Mouse (Mus musculus): ENCODE results near the gene Nipsnap3a. TPM values are rescaled to one million over a fixed set of nuclear protein-coding genes. Genes with fewer than 3 reads are reported as not detected.

Nipsnap3a gene
- not detected in 2 replicates for polyA plus RNA-seq (2016; fragmentation: Nextera tagmentation; extraction: Ambion mirVana)

GRCm38 (mm10) chr4:52989248-52989647 lies at the start of gene Nipsnap3a:
TSS of gene Nipsnap3a (plus strand) at chr4:52989272.
- Histone ChIP-seq H3K27ac (peak within 1 kb of the TSS; percentile 59; the same call in 1 of the 2 replicates), H3K27me3 (ENCODE audit: poor library complexity, severe bottlenecking) (no peaks in the 10 kb centered on the region), H3K4me1 (peaks cover 5% of the 10 kb centered on the region; the same call in 1 of the 2 replicates), H3K4me3 (peak within 1 kb of the TSS; percentile 40), H3K9me3 (no peaks in the 10 kb centered on the region), H3K36me3 (replicated peaks) (no peaks in the 10 kb centered on the region)
- no peak for DNase-seq (ENCODE audit: extremely low spot score, low spot score)
- 37% methylated on average over 12 of the region's 12 CpGs for WGBS

GRCm38 (mm10) chr4:52946665-52947064 lies 42.4 kb upstream of the Nipsnap3a start:
- Histone ChIP-seq H3K4me1 (no peaks in the 10 kb centered on the region), H3K27me3 (ENCODE audit: poor library complexity, severe bottlenecking) (no peaks in the 10 kb centered on the region), H3K27ac (no peak overlapping the region), H3K36me3 (replicated peaks) (no peaks in the 10 kb centered on the region), H3K9me3 (no peaks in the 10 kb centered on the region), H3K4me3 (no peak overlapping the region)
- no peak for DNase-seq (ENCODE audit: extremely low spot score, low spot score)

- Histone ChIP-seq H3K9me3 (no peaks in the 10 kb centered on the region), H3K4me1 (no peaks in the 10 kb centered on the region), H3K27ac (no peak overlapping the region), H3K36me3 (replicated peaks) (no peaks in the 10 kb centered on the region), H3K27me3 (ENCODE audit: poor library complexity, severe bottlenecking) (no peaks in the 10 kb centered on the region), H3K4me3 (no peak overlapping the region)
- DNase-seq (ENCODE audit: extremely low spot score, low spot score): no peak
- WGBS: 90% methylated on average over 2 of the region's 2 CpGs
Observed at GRCm38 (mm10) chr4:52949005-52949404, 40.1 kb upstream of the Nipsnap3a start.

GRCm38 (mm10) chr4:52958693-52959092 lies 30.4 kb upstream of the Nipsnap3a start:
- Histone ChIP-seq H3K27ac (no peak overlapping the region), H3K4me3 (no peak overlapping the region), H3K27me3 (ENCODE audit: poor library complexity, severe bottlenecking) (no peaks in the 10 kb centered on the region), H3K4me1 (no peaks in the 10 kb centered on the region), H3K9me3 (no peaks in the 10 kb centered on the region), H3K36me3 (replicated peaks) (no peaks in the 10 kb centered on the region)
- WGBS: 50% methylated on average over 4 of the region's 4 CpGs
- peak; percentile 17 for DNase-seq (ENCODE audit: extremely low spot score, low spot score)

GRCm38 (mm10) chr4:52964247-52964646 lies 24.8 kb upstream of the Nipsnap3a start, which contains the start of gene Olfr270:
TSS of gene Olfr270 (plus strand) at chr4:52964547.
- DNase-seq (ENCODE audit: extremely low spot score, low spot score): no peak
- Histone ChIP-seq H3K36me3 (replicated peaks) (no peaks in the 10 kb centered on the region), H3K27me3 (ENCODE audit: poor library complexity, severe bottlenecking) (no peaks in the 10 kb centered on the region), H3K4me3 (no peak within 1 kb of the TSS), H3K9me3 (no peaks in the 10 kb centered on the region), H3K27ac (no peak within 1 kb of the TSS), H3K4me1 (no peaks in the 10 kb centered on the region)

GRCm38 (mm10) chr4:52985216-52985615 lies 3.9 kb upstream of the Nipsnap3a start:
- no peaks in the 10 kb centered on the region for H3K9me3 ChIP-seq
- no peak overlapping the region for H3K4me3 ChIP-seq
- WGBS: 71% methylated on average over 2 of the region's 2 CpGs
- no peaks in the 10 kb centered on the region for H3K36me3 ChIP-seq (replicated peaks)
- no peaks in the 10 kb centered on the region for H3K27me3 ChIP-seq (ENCODE audit: poor library complexity, severe bottlenecking)
- no peak overlapping the region for H3K27ac ChIP-seq
- H3K4me1 ChIP-seq: peaks cover 5% of the 10 kb centered on the region; the same call in 1 of the 2 replicates
- no peak for DNase-seq (ENCODE audit: extremely low spot score, low spot score)

GRCm38 (mm10) chr4:52986266-52986665 lies 2.8 kb upstream of the Nipsnap3a start:
- H3K27ac ChIP-seq: no peak overlapping the region
- 85% methylated on average over 2 of the region's 2 CpGs for WGBS
- H3K36me3 ChIP-seq (replicated peaks): no peaks in the 10 kb centered on the region
- H3K9me3 ChIP-seq: no peaks in the 10 kb centered on the region
- H3K4me1 ChIP-seq: peaks cover 5% of the 10 kb centered on the region; the same call in 1 of the 2 replicates
- DNase-seq (ENCODE audit: extremely low spot score, low spot score): no peak
- no peak overlapping the region for H3K4me3 ChIP-seq
- H3K27me3 ChIP-seq (ENCODE audit: poor library complexity, severe bottlenecking): no peaks in the 10 kb centered on the region

GRCm38 (mm10) chr4:52999449-52999848 lies 10.4 kb downstream of the Nipsnap3a start:
- Histone ChIP-seq H3K9me3 (no peaks in the 10 kb centered on the region), H3K27me3 (ENCODE audit: poor library complexity, severe bottlenecking) (no peaks in the 10 kb centered on the region), H3K4me3 (no peak overlapping the region), H3K36me3 (replicated peaks) (no peaks in the 10 kb centered on the region), H3K4me1 (no peaks in the 10 kb centered on the region), H3K27ac (no peak overlapping the region)
- WGBS: 93% methylated on average over 6 of the region's 6 CpGs
- no peak for DNase-seq (ENCODE audit: extremely low spot score, low spot score)

- Histone ChIP-seq H3K36me3 (replicated peaks) (no peaks in the 10 kb centered on the region), H3K4me1 (no peaks in the 10 kb centered on the region), H3K9me3 (no peaks in the 10 kb centered on the region), H3K27ac (no peak overlapping the region), H3K4me3 (no peak overlapping the region), H3K27me3 (ENCODE audit: poor library complexity, severe bottlenecking) (no peaks in the 10 kb centered on the region)
- DNase-seq (ENCODE audit: extremely low spot score, low spot score): no peak
- WGBS: 92% methylated on average over 8 of the region's 8 CpGs
Observed at GRCm38 (mm10) chr4:53000154-53000553, 11.1 kb downstream of the Nipsnap3a start.

GRCm38 (mm10) chr4:53009183-53009582 lies 20.1 kb downstream of the Nipsnap3a start:
- H3K9me3 ChIP-seq: no peaks in the 10 kb centered on the region
- 73% methylated on average over 4 of the region's 4 CpGs for WGBS
- no peaks in the 10 kb centered on the region for H3K27me3 ChIP-seq (ENCODE audit: poor library complexity, severe bottlenecking)
- H3K36me3 ChIP-seq (replicated peaks): peaks cover 6% of the 10 kb centered on the region
- H3K27ac ChIP-seq: no peak overlapping the region
- peaks cover 12% of the 10 kb centered on the region for H3K4me1 ChIP-seq
- H3K4me3 ChIP-seq: no peak overlapping the region
- no peak for DNase-seq (ENCODE audit: extremely low spot score, low spot score)

- H3K4me3 ChIP-seq: no peak overlapping the region
- WGBS: 95% methylated on average over 4 of the region's 4 CpGs
- H3K4me1 ChIP-seq: peaks cover 12% of the 10 kb centered on the region
- DNase-seq (ENCODE audit: extremely low spot score, low spot score): no peak
- peaks cover 12% of the 10 kb centered on the region for H3K36me3 ChIP-seq (replicated peaks)
- 0 out of 2 replicates have a peak, but pooled peaks cover 3% of the 10 kb centered on the region for H3K9me3 ChIP-seq
- no peaks in the 10 kb centered on the region for H3K27me3 ChIP-seq (ENCODE audit: poor library complexity, severe bottlenecking)
- H3K27ac ChIP-seq: no peak overlapping the region
Observed at GRCm38 (mm10) chr4:53009871-53010270, 20.8 kb downstream of the Nipsnap3a start.

GRCm38 (mm10) chr4:53011732-53012361 lies 22.8 kb downstream of the Nipsnap3a start, which contains the start of gene Nipsnap3b:
TSS of gene Nipsnap3b (plus strand) at chr4:53011880.
- under 1% methylated on average over 63 of the region's 63 CpGs for WGBS
- H3K4me3 ChIP-seq: peak within 1 kb of the TSS; percentile 84
- H3K27me3 ChIP-seq (ENCODE audit: poor library complexity, severe bottlenecking): no peaks in the 10 kb centered on the region
- DNase-seq (ENCODE audit: extremely low spot score, low spot score): peak; percentile 96
- peaks cover 12% of the 10 kb centered on the region for H3K4me1 ChIP-seq
- H3K27ac ChIP-seq: peak within 1 kb of the TSS; percentile 92
- peaks cover 15% of the 10 kb centered on the region for H3K9me3 ChIP-seq
- peaks cover 32% of the 10 kb centered on the region for H3K36me3 ChIP-seq (replicated peaks)

- H3K36me3 ChIP-seq (replicated peaks): peaks cover 58% of the 10 kb centered on the region
- H3K27me3 ChIP-seq (ENCODE audit: poor library complexity, severe bottlenecking): no peaks in the 10 kb centered on the region
- peaks cover 12% of the 10 kb centered on the region for H3K4me1 ChIP-seq
- no peak for DNase-seq (ENCODE audit: extremely low spot score, low spot score)
- peaks cover 32% of the 10 kb centered on the region for H3K9me3 ChIP-seq
- 91% methylated on average over 7 of the region's 7 CpGs for WGBS
- no peak overlapping the region for H3K27ac ChIP-seq
- H3K4me3 ChIP-seq: no peak overlapping the region
Observed at GRCm38 (mm10) chr4:53014421-53014820, 25.3 kb downstream of the Nipsnap3a start.

Data from forebrain, embryonic 10.5 days (tissue).